Mouse (Mus musculus) liver, embryonic 13.5 days (tissue): ENCODE results near the gene Pfn2. TPM values are rescaled to one million over a fixed set of nuclear protein-coding genes. Genes with fewer than 3 reads are reported as not detected.

ENCODE experiments used
- polyA plus RNA-seq: library from polyadenylated mRNA; unstranded; fragments of >200 nt; fragmentation: Nextera tagmentation; extraction: Ambion mirVana; gene quantifications from 2 replicates; pipeline ENCODE4 v1.2.1, GENCODE M21; 2015

Gene Pfn2
- polyA plus RNA-seq, 1 experiment from 2014 or later: 7.5 TPM

Other genes with a start within 250 kb of the Pfn2 start
- gene Commd2, start 196.4 kb downstream of the Pfn2 start, polyA plus RNA-seq: 44.5 and 50.9 TPM in 2 replicates
- gene Ankub1, start 155.3 kb downstream of the Pfn2 start, polyA plus RNA-seq: not detected in 2 replicates
- 30.5 and 35.6 TPM in 2 replicates for gene Rnf13, start 112.0 kb downstream of the Pfn2 start, polyA plus RNA-seq